18 mouse cellular contexts compared by ENCODE assay signal in genomic region chr1:88813200-88813599, GRCm38 (mm10).
DNase-seq lines count a peak whose midpoint lies in the region; ATAC-seq lines count a peak whose summit lies in the region.
"Had no signal": no experiment of that assay in that cellular context is flagged by ENCODE, and none has a peak within 500 bp of the region (broad histone marks: within the 10 kb centered on the region; RNA-seq: fewer than 3 reads in every experiment).

No protein-coding gene starts in this region.

- 0 out of 2 replicates have a peak overlapping the region, but pooled peaks have one; percentile 10 for H3K27ac ChIP-seq in hindbrain, embryonic 11.5 days (ENCODE audit: low read depth, low read length)
- H3K27ac ChIP-seq in hindbrain, embryonic 10.5 days: no peak overlapping the region
- H3K27ac ChIP-seq in forebrain, embryonic 13.5 days: 0 out of 2 replicates have a peak overlapping the region, but pooled peaks have one; percentile 7
- H3K27ac ChIP-seq in midbrain, embryonic 10.5 days (replicated peaks): peak overlapping the region; percentile 29
- H3K27ac ChIP-seq: embryonic facial prominence, embryonic 13.5 days; limb, embryonic 13.5 days had no signal

- no peaks in the 10 kb centered on the region for H3K9me3 ChIP-seq in hindbrain, embryonic 11.5 days (ENCODE audit: control insufficient read depth, low read length)
- H3K9me3 ChIP-seq in hindbrain, embryonic 10.5 days: no peaks in the 10 kb centered on the region
- H3K9me3 ChIP-seq in forebrain, embryonic 13.5 days (replicated peaks): no peaks in the 10 kb centered on the region
- no peaks in the 10 kb centered on the region for H3K9me3 ChIP-seq in midbrain, embryonic 10.5 days (replicated peaks)
- H3K9me3 ChIP-seq: embryonic facial prominence, embryonic 13.5 days; limb, embryonic 13.5 days had no signal

- no peak overlapping the region for H3K4me3 ChIP-seq in hindbrain, embryonic 11.5 days (ENCODE audit: low read depth, low read length)
- no peak overlapping the region for H3K4me3 ChIP-seq in hindbrain, embryonic 10.5 days
- no peak overlapping the region for H3K4me3 ChIP-seq in forebrain, embryonic 13.5 days
- no peak overlapping the region for H3K4me3 ChIP-seq in midbrain, embryonic 10.5 days
- H3K4me3 ChIP-seq: embryonic facial prominence, embryonic 13.5 days; limb, embryonic 13.5 days; myocyte had no signal

- no peak overlapping the region for H3K4me2 ChIP-seq in hindbrain, embryonic 11.5 days (replicated peaks; ENCODE audit: low read depth, low read length)
- no peak overlapping the region for H3K4me2 ChIP-seq in forebrain, embryonic 13.5 days
- H3K4me2 ChIP-seq: embryonic facial prominence, embryonic 13.5 days; heart, embryonic 11.5 days; limb, embryonic 13.5 days had no signal

- H3K36me3 ChIP-seq in hindbrain, embryonic 11.5 days (ENCODE audit: control insufficient read depth, insufficient read depth, low read length): no peaks in the 10 kb centered on the region
- no peaks in the 10 kb centered on the region for H3K36me3 ChIP-seq in hindbrain, embryonic 10.5 days
- no peaks in the 10 kb centered on the region for H3K36me3 ChIP-seq in forebrain, embryonic 13.5 days (ENCODE audit: poor library complexity, severe bottlenecking)
- no peaks in the 10 kb centered on the region for H3K36me3 ChIP-seq in midbrain, embryonic 10.5 days
- H3K36me3 ChIP-seq: embryonic facial prominence, embryonic 13.5 days; limb, embryonic 13.5 days had no signal

- WGBS in hindbrain, embryonic 11.5 days: 39% methylated on average over 7 of the region's 7 CpGs
- 40% methylated on average over 7 of the region's 7 CpGs for WGBS in hindbrain, embryonic 10.5 days
- WGBS in forebrain, embryonic 13.5 days: 27% methylated on average over 7 of the region's 7 CpGs
- WGBS in midbrain, embryonic 10.5 days: 35% methylated on average over 7 of the region's 7 CpGs

- H3K9ac ChIP-seq in hindbrain, embryonic 11.5 days (ENCODE audit: low read depth, low read length): no peak overlapping the region
- no peak overlapping the region for H3K9ac ChIP-seq in forebrain, embryonic 13.5 days
- H3K9ac ChIP-seq: embryonic facial prominence, embryonic 13.5 days; limb, embryonic 13.5 days; liver, postnatal 0 days had no signal

- DNase-seq in hindbrain, embryonic 11.5 days (ENCODE audit: low spot score): peak; percentile 35
- no peak for DNase-seq in hindbrain, embryonic 10.5 days (ENCODE audit: low spot score)
- no peak for DNase-seq in midbrain, embryonic 10.5 days (ENCODE audit: low spot score)
- peak; percentile 51 for DNase-seq in retina, embryonic 14.5 days (ENCODE audit: low spot score)
- no peak for DNase-seq in right cerebral cortex, postnatal 25 days
- DNase-seq in layer of hippocampus, postnatal 25 days (ENCODE audit: extremely low spot score in 1 of 2, low spot score in 1 of 2): no peak
- DNase-seq: cerebellum, adult 9-11 months; gastrocnemius, postnatal 14 days; heart, postnatal 36 days; kidney, adult 2 months; kidney, postnatal 4 days; liver, postnatal 0 days; lung, postnatal 4 days had no signal

- H3K4me1 ChIP-seq in hindbrain, embryonic 11.5 days (replicated peaks; ENCODE audit: control insufficient read depth, insufficient read depth, low read length): peaks cover 6% of the 10 kb centered on the region; the same call in 1 of the 2 replicates
- H3K4me1 ChIP-seq in hindbrain, embryonic 10.5 days (replicated peaks): peaks cover 36% of the 10 kb centered on the region
- H3K4me1 ChIP-seq in forebrain, embryonic 13.5 days: peaks cover 11% of the 10 kb centered on the region
- peaks cover 35% of the 10 kb centered on the region for H3K4me1 ChIP-seq in midbrain, embryonic 10.5 days

- ATAC-seq in hindbrain, embryonic 11.5 days (ENCODE audit: low FRiP score): peak; percentile 71; the same call in 1 of the 2 replicates
- peak; percentile 56; the same call in 1 of the 2 replicates for ATAC-seq in forebrain, embryonic 13.5 days
- ATAC-seq: liver, postnatal 0 days had no signal

- H3K27me3 ChIP-seq in hindbrain, embryonic 11.5 days (ENCODE audit: control insufficient read depth, insufficient read depth, low read length): no peaks in the 10 kb centered on the region
- no peaks in the 10 kb centered on the region for H3K27me3 ChIP-seq in hindbrain, embryonic 10.5 days (ENCODE audit: insufficient read depth, poor library complexity, severe bottlenecking)
- no peaks in the 10 kb centered on the region for H3K27me3 ChIP-seq in forebrain, embryonic 13.5 days
- no peaks in the 10 kb centered on the region for H3K27me3 ChIP-seq in midbrain, embryonic 10.5 days (ENCODE audit: low read depth, poor library complexity, severe bottlenecking)
- H3K27me3 ChIP-seq: embryonic facial prominence, embryonic 13.5 days; limb, embryonic 13.5 days had no signal

Comparison
In these comparisons a context has a peak if more than half of its experiments do, and no peak if none do; other contexts are left out.
1. DNase-seq: peak in hindbrain, embryonic 11.5 days (single experiment) and retina, embryonic 14.5 days (single experiment); none in hindbrain, embryonic 10.5 days (single experiment), midbrain, embryonic 10.5 days (single experiment), right cerebral cortex, postnatal 25 days (single experiment) and layer of hippocampus, postnatal 25 days (0 of 2).